ENCODE assay signal across 24 mouse cellular contexts in the genomic region with DNA sequence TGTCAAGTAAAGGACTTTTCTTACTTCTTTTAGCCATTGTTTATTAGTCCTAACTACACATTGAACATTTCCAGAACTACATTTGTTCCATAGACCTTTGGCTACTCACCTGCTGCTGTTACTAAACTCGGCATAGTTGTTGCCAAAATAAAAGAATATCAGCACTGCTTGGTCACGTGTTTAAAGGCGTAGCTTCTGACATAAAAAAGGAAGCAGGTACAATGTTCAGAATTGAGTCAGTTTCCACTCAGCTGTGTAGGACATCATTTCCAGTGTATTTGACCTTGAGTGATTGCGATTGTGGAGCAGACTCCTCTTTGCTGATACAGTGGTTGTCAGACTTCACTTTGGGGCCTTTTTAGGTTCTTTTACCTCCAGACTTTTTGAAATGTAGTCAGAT.
DNase-seq lines count a peak whose midpoint lies in the region; ATAC-seq and TF ChIP-seq lines count a peak whose summit lies in the region.
"Had no signal": no experiment of that assay in that cellular context is flagged by ENCODE, and none has a peak within 500 bp of the region (broad histone marks: within the 10 kb centered on the region; RNA-seq: fewer than 3 reads in every experiment).

No protein-coding gene starts in this region.

- no peak for TF ChIP-seq CTCF in liver, adult 2 months (IDR thresholded peaks at IDR 0.05; ENCODE audit: low read depth, low read length)
- TF ChIP-seq CTCF in CH12.LX (conservative IDR thresholded peaks at IDR 0.05 in 1 of 2, IDR thresholded peaks at IDR 0.05 in 1 of 2; ENCODE audit: low read depth in 2 of 2, low read length in 2 of 2), result no peak

- H3K9me3 ChIP-seq in intestine, embryonic 14.5 days (ENCODE audit: control insufficient read depth, low read length), result no peaks in the 10 kb centered on the region
- no peaks in the 10 kb centered on the region for H3K9me3 ChIP-seq in intestine, embryonic 16.5 days (ENCODE audit: control insufficient read depth, low read length)
- no peaks in the 10 kb centered on the region for H3K9me3 ChIP-seq in liver, embryonic 11.5 days (ENCODE audit: control insufficient read depth, low read length)
- no peaks in the 10 kb centered on the region for H3K9me3 ChIP-seq in CH12.LX (replicated peaks; ENCODE audit: low read length)
- no peaks in the 10 kb centered on the region for H3K9me3 ChIP-seq in hindbrain, embryonic 10.5 days
- H3K9me3 ChIP-seq: embryonic facial prominence, embryonic 13.5 days; embryonic facial prominence, embryonic 15.5 days; forebrain, embryonic 10.5 days; forebrain, embryonic 12.5 days had no signal

- no peak for ATAC-seq in intestine, embryonic 14.5 days (replicated peaks; ENCODE audit: low FRiP score, low TSS enrichment, low read depth)
- no peak for ATAC-seq in intestine, embryonic 16.5 days
- ATAC-seq in liver, embryonic 11.5 days (replicated peaks; ENCODE audit: low FRiP score), result no peak
- ATAC-seq: forebrain, embryonic 14.5 days; forebrain, embryonic 16.5 days had no signal

- H3K4me2 ChIP-seq in intestine, embryonic 14.5 days (ENCODE audit: low read length), result no peak overlapping the region
- H3K4me2 ChIP-seq in intestine, embryonic 16.5 days (ENCODE audit: low read depth, low read length), result no peak overlapping the region
- H3K4me2 ChIP-seq in liver, embryonic 11.5 days, result no peak overlapping the region
- no peak overlapping the region for H3K4me2 ChIP-seq in CH12.LX (ENCODE audit: insufficient read depth, low read depth, poor library complexity, severe bottlenecking)
- H3K4me2 ChIP-seq: embryonic facial prominence, embryonic 13.5 days; embryonic facial prominence, embryonic 15.5 days; forebrain, embryonic 12.5 days had no signal

- no peak overlapping the region for H3K4me3 ChIP-seq in intestine, embryonic 14.5 days (ENCODE audit: low read depth, low read length)
- H3K4me3 ChIP-seq in intestine, embryonic 16.5 days (ENCODE audit: low read length), result no peak overlapping the region
- H3K4me3 ChIP-seq in liver, adult 2 months (ENCODE audit: insufficient read depth, low read depth, low read length), result no peak overlapping the region
- no peak overlapping the region for H3K4me3 ChIP-seq in liver, embryonic 11.5 days (ENCODE audit: low read depth, low read length)
- H3K4me3 ChIP-seq in CH12.LX (replicated peaks in 1 of 3; ENCODE audit: low read depth in 2 of 3, low read length in 2 of 3, poor library complexity in 1 of 3), result no peak overlapping the region
- no peak overlapping the region for H3K4me3 ChIP-seq in hindbrain, embryonic 10.5 days
- H3K4me3 ChIP-seq: embryonic facial prominence, embryonic 13.5 days; embryonic facial prominence, embryonic 15.5 days; erythroblast, embryonic 14.5 days; forebrain, embryonic 10.5 days; forebrain, embryonic 12.5 days had no signal

- H3K4me1 ChIP-seq in intestine, embryonic 14.5 days (replicated peaks; ENCODE audit: control insufficient read depth, insufficient read depth, low read length), result no peaks in the 10 kb centered on the region
- H3K4me1 ChIP-seq in intestine, embryonic 16.5 days (ENCODE audit: control insufficient read depth, insufficient read depth, low read length), result no peaks in the 10 kb centered on the region
- no peaks in the 10 kb centered on the region for H3K4me1 ChIP-seq in liver, adult 2 months (ENCODE audit: control insufficient read depth, insufficient read depth, low read length)
- H3K4me1 ChIP-seq in liver, embryonic 11.5 days (replicated peaks; ENCODE audit: control insufficient read depth, insufficient read depth, low read length), result no peaks in the 10 kb centered on the region
- peaks cover 0 to 12% of the 10 kb centered on the region in 2 experiments; a peak in 2 of 4 replicates for H3K4me1 ChIP-seq in CH12.LX (ENCODE audit: control insufficient read depth in 1 of 2, insufficient read depth in 2 of 2)
- no peaks in the 10 kb centered on the region for H3K4me1 ChIP-seq in hindbrain, embryonic 10.5 days (replicated peaks)
- H3K4me1 ChIP-seq: embryonic facial prominence, embryonic 13.5 days; embryonic facial prominence, embryonic 15.5 days; forebrain, embryonic 10.5 days; forebrain, embryonic 12.5 days had no signal

- TF ChIP-seq EP300 in CH12.LX (IDR thresholded peaks at IDR 0.05; ENCODE audit: low read length), result peak; percentile 66; the same call in 1 of the 2 replicates

- no peaks in the 10 kb centered on the region for H3K27me3 ChIP-seq in intestine, embryonic 14.5 days (replicated peaks; ENCODE audit: control insufficient read depth, insufficient read depth, low read length)
- H3K27me3 ChIP-seq in intestine, embryonic 16.5 days (replicated peaks; ENCODE audit: control insufficient read depth, insufficient read depth, low read length), result no peaks in the 10 kb centered on the region
- H3K27me3 ChIP-seq in liver, adult 2 months (ENCODE audit: control insufficient read depth, insufficient read depth, low read length), result no peaks in the 10 kb centered on the region
- no peaks in the 10 kb centered on the region for H3K27me3 ChIP-seq in liver, embryonic 11.5 days (replicated peaks; ENCODE audit: control insufficient read depth, insufficient read depth, low read length)
- H3K27me3 ChIP-seq in CH12.LX (replicated peaks), result no peaks in the 10 kb centered on the region
- H3K27me3 ChIP-seq in hindbrain, embryonic 10.5 days (ENCODE audit: insufficient read depth, poor library complexity, severe bottlenecking), result no peaks in the 10 kb centered on the region
- H3K27me3 ChIP-seq: embryonic facial prominence, embryonic 13.5 days; embryonic facial prominence, embryonic 15.5 days; forebrain, embryonic 12.5 days had no signal

- dilution Hi-C loops in CH12.LX (cut with MboI; ENCODE audit: extremely low pct_ligation_motif_present, extremely low pct_unique_long_range_greater_than_20kb, low sequenced_read_pairs), result no loop called here

- no peak overlapping the region for H3K9ac ChIP-seq in intestine, embryonic 14.5 days (ENCODE audit: low read length)
- H3K9ac ChIP-seq in intestine, embryonic 16.5 days (ENCODE audit: low read depth, low read length), result no peak overlapping the region
- H3K9ac ChIP-seq in liver, adult 2 months (ENCODE audit: low read depth, low read length), result no peak overlapping the region
- no peak overlapping the region for H3K9ac ChIP-seq in liver, embryonic 11.5 days (ENCODE audit: low read depth, low read length)
- no peak overlapping the region for H3K9ac ChIP-seq in CH12.LX (ENCODE audit: insufficient read depth, low read depth)
- H3K9ac ChIP-seq: embryonic facial prominence, embryonic 13.5 days; embryonic facial prominence, embryonic 15.5 days; forebrain, embryonic 12.5 days had no signal

- 91% methylated on average over 4 of the region's 4 CpGs for WGBS in intestine, embryonic 14.5 days
- 86% methylated on average over 4 of the region's 4 CpGs for WGBS in intestine, embryonic 16.5 days
- 47% methylated on average over 4 of the region's 4 CpGs for WGBS in liver, adult 2 months
- 90% methylated on average over 4 of the region's 4 CpGs for WGBS in liver, embryonic 11.5 days
- WGBS in hindbrain, embryonic 10.5 days, result 99% methylated on average over 4 of the region's 4 CpGs

- in situ Hi-C loops in CH12.LX (cut with MboI; ENCODE audit: low pct_ligation_motif_present, low pct_unique_long_range_greater_than_20kb, low sequenced_read_pairs), result no loop called here

- TF ChIP-seq POLR2A in liver, adult 2 months (IDR thresholded peaks at IDR 0.05; ENCODE audit: extremely low read depth, insufficient read depth, low read length), result no peak
- no peak for TF ChIP-seq POLR2A in CH12.LX (IDR thresholded peaks at IDR 0.05; ENCODE audit: low read depth, low read length)

- no peak overlapping the region for H3K27ac ChIP-seq in intestine, embryonic 14.5 days (ENCODE audit: low read depth)
- no peak overlapping the region for H3K27ac ChIP-seq in intestine, embryonic 16.5 days (ENCODE audit: low read length)
- no peak overlapping the region; the same call in 1 of the 2 replicates for H3K27ac ChIP-seq in liver, adult 2 months (replicated peaks; ENCODE audit: insufficient read depth, low read depth, low read length)
- H3K27ac ChIP-seq in liver, embryonic 11.5 days (ENCODE audit: low read depth, low read length), result no peak overlapping the region
- H3K27ac ChIP-seq in CH12.LX (ENCODE audit: insufficient read depth, low read depth), result no peak overlapping the region
- no peak overlapping the region for H3K27ac ChIP-seq in hindbrain, embryonic 10.5 days
- H3K27ac ChIP-seq: embryonic facial prominence, embryonic 13.5 days; embryonic facial prominence, embryonic 15.5 days; forebrain, embryonic 10.5 days; forebrain, embryonic 12.5 days had no signal

- H3K36me3 ChIP-seq in intestine, embryonic 14.5 days (ENCODE audit: control insufficient read depth, insufficient read depth, low read length), result peaks cover 74% of the 10 kb centered on the region
- H3K36me3 ChIP-seq in intestine, embryonic 16.5 days (ENCODE audit: control insufficient read depth, insufficient read depth, low read length), result peaks cover 9% of the 10 kb centered on the region; the same call in 1 of the 2 replicates
- H3K36me3 ChIP-seq in liver, adult 2 months (ENCODE audit: control insufficient read depth, insufficient read depth, low read length), result peaks cover 45% of the 10 kb centered on the region
- H3K36me3 ChIP-seq in liver, embryonic 11.5 days (ENCODE audit: control insufficient read depth, insufficient read depth, low read length), result peaks cover 20% of the 10 kb centered on the region; the same call in 1 of the 2 replicates
- peaks cover 60 to 83% of the 10 kb centered on the region in 2 experiments for H3K36me3 ChIP-seq in CH12.LX (replicated peaks in 1 of 2; ENCODE audit: control insufficient read depth in 1 of 2, insufficient read depth in 1 of 2, low read length in 1 of 2)
- H3K36me3 ChIP-seq in hindbrain, embryonic 10.5 days, result peaks cover 84% of the 10 kb centered on the region

- DNase-seq in intestine, embryonic 14.5 days (ENCODE audit: low spot score), result peak; percentile 24
- peak; percentile 94 for DNase-seq in liver, adult 2 months (ENCODE audit: extremely low read depth, low read depth, low spot score)
- no peak for DNase-seq in liver, embryonic 11.5 days (ENCODE audit: low spot score)
- peak; percentile 55 for DNase-seq in CH12.LX (ENCODE audit: extremely low read depth)
- DNase-seq in hindbrain, embryonic 10.5 days (ENCODE audit: low spot score), result no peak
- DNase-seq in urinary bladder, postnatal 10 days (ENCODE audit: low spot score), result no peak
- DNase-seq: adrenal gland, adult 2 months; adrenal gland, postnatal 10 days; adrenal gland, postnatal 25 days; cerebellum, adult 11 months; cerebellum, adult 18-20 months; cerebellum, adult 8-10 months; cerebellum, adult 9-11 months; cerebellum, postnatal 14 days; cerebellum, postnatal 36 days; embryo, embryonic 11 days had no signal

- no peak for TF ChIP-seq RAD21 in CH12.LX (IDR thresholded peaks at IDR 0.05; ENCODE audit: low read depth, low read length)

- H3K79me2 ChIP-seq in liver, adult 2 months (ENCODE audit: control insufficient read depth, insufficient read depth, low read length), result no peaks in the 10 kb centered on the region; the same call in 1 of the 2 replicates
- H3K79me2 ChIP-seq in CH12.LX (replicated peaks; ENCODE audit: control insufficient read depth, extremely low read depth, insufficient read depth, poor library complexity, severe bottlenecking), result peaks cover 4% of the 10 kb centered on the region; the same call in 1 of the 2 replicates

TF ChIP-seq in CH12.LX, 34 proteins besides CTCF, POLR2A, EP300 and RAD21 (continues in another document):
- no peak for TF ChIP-seq TCF12 (IDR thresholded peaks at IDR 0.05; ENCODE audit: low read depth, low read length)
- TF ChIP-seq MYC (IDR thresholded peaks at IDR 0.05; ENCODE audit: low read depth, low read length), result no peak

Comparison
In these comparisons a context has a peak if more than half of its experiments do, and no peak if none do; other contexts are left out.
1. DNase-seq: peak in intestine, embryonic 14.5 days (single experiment), liver, adult 2 months (single experiment) and CH12.LX (single experiment); none in liver, embryonic 11.5 days (single experiment), hindbrain, embryonic 10.5 days (single experiment) and urinary bladder, postnatal 10 days (single experiment).